Mouse (Mus musculus) heart, embryonic 13.5 days (tissue): ENCODE data around the gene Cenpf. TPM values are rescaled to one million over a fixed set of nuclear protein-coding genes. Genes with fewer than 3 reads are reported as not detected.
"Not testable (repeated sequence)": the region's sequence is repeated elsewhere in the genome, so short reads cannot be mapped to it uniquely, and the experiment has no call there.

Source experiments
- ATAC-seq: fragments of 200-750 bp; cut with Nextera tagmentation; 2 replicates; pipeline ENCODE4 v1.8.0; 2017; ENCODE audit warnings: moderate TSS enrichment; ENCODE audit not compliant: insufficient number of reproducible peaks, low FRiP score, low TSS enrichment; ENCODE audit errors: extremely low read depth
- H3K27ac ChIP-seq: fragments of 300-500 bp; sonication (generic); replicated peaks from 2 replicates; pipeline ENCODE4 v1.5.1; 2015; ENCODE audit warnings: moderate library complexity, mild to moderate bottlenecking, inconsistent platforms
- H3K27me3 ChIP-seq: fragments of 300-500 bp; sonication (generic); replicated peaks from 2 replicates; pipeline ENCODE4 v1.6.1; 2015; ENCODE audit warnings: mild to moderate bottlenecking, inconsistent platforms
- H3K36me3 ChIP-seq: fragments of 300-500 bp; sonication (generic); 2 replicates; pipeline ENCODE4 v1.6.1; 2015; ENCODE audit warnings: mild to moderate bottlenecking, inconsistent platforms
- H3K4me1 ChIP-seq: fragments of 300-500 bp; sonication (generic); 2 replicates; pipeline ENCODE4 v1.6.1; 2015; ENCODE audit warnings: inconsistent platforms
- H3K4me2 ChIP-seq: fragments of 300-500 bp; sonication (generic); 2 replicates; pipeline ENCODE4 v1.6.1; 2015; ENCODE audit warnings: inconsistent platforms, mild to moderate bottlenecking, moderate library complexity
- H3K4me3 ChIP-seq: fragments of 300-500 bp; sonication (generic); 2 replicates; pipeline ENCODE4 v1.5.1; 2015; ENCODE audit warnings: moderate library complexity, mild to moderate bottlenecking, inconsistent platforms
- H3K9ac ChIP-seq: fragments of 300-500 bp; sonication (generic); 2 replicates; pipeline ENCODE4 v1.6.1; 2015; ENCODE audit warnings: inconsistent platforms, mild to moderate bottlenecking, moderate library complexity
- H3K9me3 ChIP-seq: fragments of 300-500 bp; sonication (generic); 2 replicates; pipeline ENCODE4 v1.6.1; 2016; ENCODE audit warnings: inconsistent platforms
- WGBS: fragments of 180-500 bp; shearing (Covaris S2); methylation state at CpG from one replicate; pipeline ENCODE4 v1.1.7; 2015; ENCODE audit warnings: mixed read lengths; 5-methylcytosine and 5-hydroxymethylcytosine counted together
- polyA plus RNA-seq: library from polyadenylated mRNA; unstranded; fragments of >200 nt; fragmentation: Nextera tagmentation; extraction: Ambion mirVana; gene quantifications from 2 replicates; pipeline ENCODE4 v1.2.1, GENCODE M21; 2015

Cenpf gene
- polyA plus RNA-seq, 1 experiment from 2014 or later, result 59.5 TPM

- H3K27ac ChIP-seq, result 0 out of 2 replicates have a peak overlapping the region, but pooled peaks have one; percentile 26
- no peaks in the 10 kb centered on the region for H3K9me3 ChIP-seq
- 86% methylated on average over 2 of the region's 2 CpGs for WGBS
- no peak overlapping the region for H3K4me3 ChIP-seq
- H3K4me2 ChIP-seq, result no peak overlapping the region
- H3K27me3 ChIP-seq, result no peaks in the 10 kb centered on the region
- no peak overlapping the region for H3K9ac ChIP-seq
- ATAC-seq, result no peak
- peaks cover 40% of the 10 kb centered on the region for H3K4me1 ChIP-seq
- H3K36me3 ChIP-seq, result no peaks in the 10 kb centered on the region
Measured at GRCm38 (mm10) chr1:189694391-189694790, 6.5 kb upstream of the Cenpf start.

GRCm38 (mm10) chr1:189692442-189692841 is 4.6 kb upstream of the Cenpf start:
- 48% methylated on average over 3 of the region's 3 CpGs for WGBS
- ATAC-seq, result not testable (repeated sequence)

GRCm38 (mm10) chr1:189689050-189689833 is 1.4 kb upstream of the Cenpf start:
- Histone ChIP-seq H3K4me1 (peaks cover 41% of the 10 kb centered on the region), H3K36me3 (peaks cover 19% of the 10 kb centered on the region), H3K9me3 (no peaks in the 10 kb centered on the region), H3K27me3 (no peaks in the 10 kb centered on the region), H3K4me2 (peak overlapping the region; percentile 91), H3K27ac (peak overlapping the region; percentile 67), H3K9ac (peak overlapping the region; percentile 79), H3K4me3 (peak overlapping the region; percentile 82)
- no peak for ATAC-seq
- 32% methylated on average over 4 of the region's 4 CpGs for WGBS

More at GRCm38 (mm10) chr1:189692442-189692841, 4.6 kb upstream of the Cenpf start:
- not testable (repeated sequence) for H3K27me3 ChIP-seq, H3K9me3 ChIP-seq, H3K9ac ChIP-seq, H3K36me3 ChIP-seq, H3K27ac ChIP-seq, H3K4me3 ChIP-seq, H3K4me2 ChIP-seq
- H3K4me1 ChIP-seq, result peaks cover 38% of the 10 kb centered on the region

GRCm38 (mm10) chr1:189688388-189688750 is 483 bp upstream of the Cenpf start:
- peak overlapping the region; percentile 91 for H3K4me2 ChIP-seq
- 1% methylated on average over 14 of the region's 15 CpGs for WGBS
- H3K36me3 ChIP-seq, result peaks cover 27% of the 10 kb centered on the region
- H3K4me3 ChIP-seq, result peak overlapping the region; percentile 82
- ATAC-seq, result no peak
- H3K27ac ChIP-seq, result peak overlapping the region; percentile 67
- H3K9me3 ChIP-seq, result no peaks in the 10 kb centered on the region
- H3K4me1 ChIP-seq, result peaks cover 41% of the 10 kb centered on the region
- no peaks in the 10 kb centered on the region for H3K27me3 ChIP-seq
- peak overlapping the region; percentile 79 for H3K9ac ChIP-seq

- Histone ChIP-seq H3K27ac (no peak overlapping the region), H3K4me1 (peaks cover 41% of the 10 kb centered on the region), H3K4me2 (peak overlapping the region; percentile 91), H3K36me3 (peaks cover 50% of the 10 kb centered on the region), H3K9me3 (no peaks in the 10 kb centered on the region), H3K4me3 (peak overlapping the region; percentile 82), H3K27me3 (no peaks in the 10 kb centered on the region), H3K9ac (peak overlapping the region; percentile 78)
- ATAC-seq, result no peak
- 70% methylated on average over 6 of the region's 6 CpGs for WGBS
Measured at GRCm38 (mm10) chr1:189686025-189686424, 1.9 kb downstream of the Cenpf start.

GRCm38 (mm10) chr1:189684786-189685415 is 3.0 kb downstream of the Cenpf start:
- Histone ChIP-seq H3K9me3 (no peaks in the 10 kb centered on the region), H3K36me3 (peaks cover 61% of the 10 kb centered on the region), H3K27ac (no peak overlapping the region), H3K4me1 (peaks cover 35% of the 10 kb centered on the region), H3K4me2 (no peak overlapping the region), H3K4me3 (no peak overlapping the region), H3K9ac (no peak overlapping the region), H3K27me3 (no peaks in the 10 kb centered on the region)
- no peak for ATAC-seq
- 91% methylated on average over 9 of the region's 9 CpGs for WGBS

- Histone ChIP-seq H3K9ac (no peak overlapping the region), H3K27me3 (no peaks in the 10 kb centered on the region), H3K9me3 (no peaks in the 10 kb centered on the region), H3K36me3 (peaks cover 91% of the 10 kb centered on the region), H3K27ac (no peak overlapping the region), H3K4me2 (no peak overlapping the region), H3K4me1 (no peaks in the 10 kb centered on the region), H3K4me3 (no peak overlapping the region)
- WGBS, result 89% methylated on average over 3 of the region's 3 CpGs
- ATAC-seq, result no peak
Measured at GRCm38 (mm10) chr1:189679555-189679954, 8.3 kb downstream of the Cenpf start.

- no peaks in the 10 kb centered on the region for H3K27me3 ChIP-seq
- no peak overlapping the region for H3K4me2 ChIP-seq
- ATAC-seq, result no peak
- H3K9me3 ChIP-seq, result no peaks in the 10 kb centered on the region
- no peaks in the 10 kb centered on the region for H3K4me1 ChIP-seq
- no peak overlapping the region for H3K4me3 ChIP-seq
- H3K9ac ChIP-seq, result no peak overlapping the region
- no peak overlapping the region for H3K27ac ChIP-seq
- WGBS, result 93% methylated on average over 4 of the region's 4 CpGs
- peaks cover 89% of the 10 kb centered on the region for H3K36me3 ChIP-seq
Measured at GRCm38 (mm10) chr1:189675953-189676352, 11.9 kb downstream of the Cenpf start.

- Histone ChIP-seq H3K4me2 (no peak overlapping the region), H3K4me3 (no peak overlapping the region), H3K4me1 (no peaks in the 10 kb centered on the region), H3K9me3 (no peaks in the 10 kb centered on the region), H3K27ac (no peak overlapping the region), H3K27me3 (no peaks in the 10 kb centered on the region), H3K9ac (no peak overlapping the region), H3K36me3 (peaks cover 89% of the 10 kb centered on the region)
- no peak for ATAC-seq
- WGBS, result 89% methylated on average over 1 of the region's 1 CpGs
Measured at GRCm38 (mm10) chr1:189675421-189675820, 12.5 kb downstream of the Cenpf start.

GRCm38 (mm10) chr1:189665966-189666365 is 21.9 kb downstream of the Cenpf start:
- no peak overlapping the region for H3K27ac ChIP-seq
- H3K36me3 ChIP-seq, result peaks cover 79% of the 10 kb centered on the region

GRCm38 (mm10) chr1:189664873-189665144 is 23.1 kb downstream of the Cenpf start:
- no peaks in the 10 kb centered on the region for H3K4me1 ChIP-seq
- H3K27me3 ChIP-seq, result no peaks in the 10 kb centered on the region
- H3K36me3 ChIP-seq, result peaks cover 76% of the 10 kb centered on the region
- no peak overlapping the region for H3K27ac ChIP-seq
- H3K4me2 ChIP-seq, result no peak overlapping the region
- no peaks in the 10 kb centered on the region for H3K9me3 ChIP-seq
- H3K9ac ChIP-seq, result no peak overlapping the region
- ATAC-seq, result no peak
- no peak overlapping the region for H3K4me3 ChIP-seq
- WGBS, result 80% methylated on average over 4 of the region's 4 CpGs

More at GRCm38 (mm10) chr1:189665966-189666365, 21.9 kb downstream of the Cenpf start:
- 87% methylated on average over 3 of the region's 3 CpGs for WGBS
- no peaks in the 10 kb centered on the region for H3K27me3 ChIP-seq
- ATAC-seq, result no peak
- no peaks in the 10 kb centered on the region for H3K4me1 ChIP-seq
- H3K9me3 ChIP-seq, result no peaks in the 10 kb centered on the region
- H3K4me2 ChIP-seq, result no peak overlapping the region
- H3K4me3 ChIP-seq, result no peak overlapping the region
- no peak overlapping the region for H3K9ac ChIP-seq
